Mouse (Mus musculus) kidney, postnatal 36 days (tissue): ENCODE measurements around the gene Il4i1.

Experiments used
- DNase-seq, 2 experiments: peaks; one replicate each; pipeline ENCODE4 v3.0.0; 2021 to 2022; ENCODE audit warnings: mixed read lengths in 2 of 2

The Il4i1 gene

GRCm38 (mm10) chr7:44849416-44850111, 33.4 kb downstream of the Il4i1 start:
- DNase-seq = peak; percentile 94

GRCm38 (mm10) chr7:44850146-44850545, 34.0 kb downstream of the Il4i1 start:
- peak; percentile 82 to 91 for DNase-seq

- DNase-seq = no peak
Measured at GRCm38 (mm10) chr7:44850789-44851624, 34.8 kb downstream of the Il4i1 start.

DNA sequence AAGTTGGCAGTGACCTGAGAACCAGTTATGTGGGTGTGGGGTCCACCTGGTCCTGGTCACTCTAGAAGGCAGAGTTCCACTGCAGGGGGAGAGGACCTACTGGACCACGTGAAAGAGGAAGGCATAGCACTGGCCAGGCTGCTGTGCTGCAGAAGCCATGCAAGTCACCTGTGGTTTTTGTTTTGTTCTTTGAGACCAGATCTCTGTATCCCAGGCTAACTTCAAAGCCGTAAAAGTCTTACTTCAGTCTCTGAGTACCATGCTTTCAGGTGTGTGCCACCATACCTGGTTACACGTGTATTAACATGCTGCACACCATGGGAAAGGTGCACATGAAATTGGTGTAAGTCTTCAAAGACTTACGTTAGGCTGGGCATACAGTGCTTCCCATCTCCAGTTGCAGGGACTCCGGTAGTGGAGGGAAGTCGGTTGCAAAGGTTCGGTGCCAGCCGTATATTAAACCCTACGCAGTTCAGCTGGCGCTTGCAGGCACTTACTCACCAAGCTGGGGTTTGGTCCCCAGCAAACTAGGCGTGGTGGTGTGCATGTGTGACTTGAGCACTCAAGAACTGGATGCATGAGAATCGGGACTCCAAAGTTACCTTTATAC, 35.5 kb downstream of the Il4i1 start:
- DNase-seq = no peak

DNA sequence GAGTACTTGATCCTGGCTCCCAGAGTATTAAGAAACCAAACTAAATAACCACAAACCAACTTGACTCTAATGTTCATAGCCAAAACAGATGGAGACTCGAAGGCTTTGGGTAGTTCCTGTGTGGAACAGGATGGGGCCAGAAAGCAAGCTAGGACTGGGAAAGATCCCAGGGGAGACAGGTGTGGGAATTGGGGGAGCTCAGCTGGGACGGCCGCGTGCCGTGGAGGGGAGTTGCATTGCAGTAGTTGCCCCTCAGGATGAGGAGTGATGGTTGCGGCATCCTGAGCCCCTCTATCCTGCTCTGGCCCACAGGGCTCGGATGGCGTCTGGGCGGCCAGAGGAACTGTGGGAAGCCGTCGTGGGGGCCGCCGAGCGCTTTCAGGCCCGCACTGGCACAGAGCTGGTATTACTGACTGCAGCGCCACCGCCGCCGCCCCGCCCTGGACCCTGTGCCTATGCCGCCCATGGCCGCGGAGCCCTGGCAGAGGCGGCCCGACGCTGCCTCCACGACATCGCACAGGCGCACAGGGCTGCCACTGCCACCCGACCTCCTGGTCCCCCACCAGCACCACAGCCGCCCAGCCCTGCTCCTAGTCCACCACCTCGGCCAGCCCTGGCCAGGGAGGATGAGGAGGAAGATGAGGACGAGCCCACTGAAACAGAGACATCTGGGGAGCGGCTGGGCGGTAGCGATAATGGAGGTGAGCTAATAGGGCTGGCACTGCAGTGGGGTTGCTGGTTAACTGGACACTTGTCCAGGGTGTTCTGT, 36.3 kb downstream of the Il4i1 start:
- no peak for DNase-seq

- DNase-seq = no peak
Measured at GRCm38 (mm10) chr7:44853065-44853464, 36.9 kb downstream of the Il4i1 start.

GRCm38 (mm10) chr7:44853596-44854355, 37.6 kb downstream of the Il4i1 start:
- no peak for DNase-seq

DNA sequence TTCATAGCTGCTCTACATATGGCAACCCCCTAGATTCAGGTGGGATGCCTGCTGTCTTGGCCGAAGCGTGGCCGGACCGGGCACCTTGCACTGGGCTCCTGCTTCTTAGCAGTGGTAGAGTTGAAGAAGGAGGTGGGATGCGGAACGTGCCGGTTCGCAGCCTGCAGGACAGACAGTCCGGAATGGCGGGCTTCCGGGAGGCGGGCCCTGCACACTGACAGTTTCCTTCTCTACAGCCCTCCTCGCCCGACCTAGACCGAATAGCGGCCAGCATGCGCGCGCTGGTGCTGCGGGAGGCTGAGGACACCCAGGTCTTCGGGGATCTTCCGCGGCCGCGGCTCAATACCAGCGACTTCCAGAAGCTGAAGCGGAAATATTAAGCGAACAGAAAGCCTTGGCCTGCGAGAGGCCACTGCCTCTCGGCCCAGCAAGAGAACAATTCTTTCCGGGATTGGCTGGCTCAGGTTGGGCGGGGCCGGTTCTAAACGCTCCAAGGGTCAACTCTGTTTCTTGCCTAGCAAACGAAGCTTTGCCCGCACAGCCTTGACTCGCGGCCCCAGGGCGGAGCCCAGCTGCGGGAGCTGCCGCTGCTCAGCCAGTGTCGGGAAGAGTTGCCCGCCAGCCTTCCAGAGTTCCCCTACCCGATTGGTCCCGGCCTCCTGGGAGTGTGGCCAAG, 38.3 kb downstream of the Il4i1 start:
- peak; percentile 95 to 96 for DNase-seq

- DNase-seq = no peak
Measured at GRCm38 (mm10) chr7:44855036-44855435, 38.8 kb downstream of the Il4i1 start.

DNA sequence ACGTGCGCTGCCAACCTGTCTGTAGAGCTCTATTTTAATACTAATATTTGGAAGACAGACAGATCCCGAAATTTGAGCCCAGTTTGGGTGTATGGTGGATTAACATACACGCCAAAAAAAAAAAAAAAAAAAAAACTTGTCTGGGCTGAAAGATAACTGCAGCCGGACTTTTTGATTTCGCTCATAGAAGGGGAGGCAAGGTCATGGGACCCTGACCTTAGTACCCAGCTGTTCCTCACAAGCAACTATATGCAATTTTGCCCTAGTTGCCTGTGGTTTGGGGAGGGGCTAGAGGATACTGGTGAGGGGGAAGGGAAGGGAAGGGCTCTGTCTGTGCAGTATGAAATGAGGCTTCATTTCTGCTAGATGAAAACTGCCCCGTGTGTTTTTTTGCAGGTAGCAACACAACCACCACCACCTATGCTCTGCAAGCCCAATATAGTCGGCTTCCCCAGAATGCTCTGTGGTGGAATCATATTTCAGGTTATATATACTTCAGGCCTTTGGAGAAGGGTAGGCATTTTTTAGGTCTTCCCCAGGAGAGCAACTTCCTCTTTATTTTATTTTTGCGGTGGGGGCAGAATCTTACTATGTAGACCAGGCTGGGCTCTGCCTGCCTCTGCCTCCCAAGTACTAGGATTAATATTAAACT, 40.2 kb downstream of the Il4i1 start:
- DNase-seq = no peak

GRCm38 (mm10) chr7:44857042-44857552, 40.9 kb downstream of the Il4i1 start, which contains the start of gene Pnkp:
Gene Pnkp (plus strand): TSS chr7:44857139.
- peak; percentile 86 to 90 for DNase-seq

DNA sequence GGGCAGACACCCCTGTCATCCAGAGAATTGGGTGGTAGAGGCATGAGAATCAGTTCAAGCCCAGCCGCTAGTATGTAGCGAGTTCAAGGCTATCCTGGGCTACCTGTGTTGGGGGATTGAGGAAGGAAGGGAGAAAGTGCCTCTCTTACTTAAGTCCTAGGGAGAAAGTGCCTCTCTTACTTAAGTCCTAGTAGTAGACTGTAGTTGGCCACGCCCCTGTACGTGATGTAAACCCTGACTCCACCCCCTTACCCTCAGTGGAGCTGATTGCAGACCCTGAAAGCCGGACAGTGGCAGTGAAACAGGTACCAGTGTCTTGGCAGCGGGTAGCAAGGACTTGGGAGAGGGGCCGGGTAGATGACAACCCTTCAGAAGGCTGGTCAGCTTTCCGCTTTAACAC, 41.7 kb downstream of the Il4i1 start:
- peak; percentile 42 to 55 for DNase-seq

DNA sequence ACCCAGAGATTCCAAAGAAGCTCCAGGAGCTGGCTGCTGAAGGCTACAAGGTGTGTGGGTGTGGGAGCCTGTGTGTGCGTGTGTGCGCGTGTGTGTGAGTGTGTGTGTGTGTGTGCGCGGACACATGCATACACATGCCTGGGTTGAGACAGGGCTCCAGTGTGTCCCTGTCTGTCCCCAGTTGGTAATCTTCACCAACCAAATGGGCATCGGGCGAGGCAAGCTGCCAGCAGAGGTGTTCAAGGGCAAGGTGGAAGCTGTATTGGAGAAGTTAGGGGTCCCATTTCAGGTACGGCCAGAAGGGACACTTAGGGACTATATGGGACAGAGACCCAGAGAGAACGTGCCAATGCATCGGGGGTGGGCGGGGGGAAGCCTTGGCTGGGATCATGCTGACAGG, 43.7 kb downstream of the Il4i1 start:
- no peak for DNase-seq

DNA sequence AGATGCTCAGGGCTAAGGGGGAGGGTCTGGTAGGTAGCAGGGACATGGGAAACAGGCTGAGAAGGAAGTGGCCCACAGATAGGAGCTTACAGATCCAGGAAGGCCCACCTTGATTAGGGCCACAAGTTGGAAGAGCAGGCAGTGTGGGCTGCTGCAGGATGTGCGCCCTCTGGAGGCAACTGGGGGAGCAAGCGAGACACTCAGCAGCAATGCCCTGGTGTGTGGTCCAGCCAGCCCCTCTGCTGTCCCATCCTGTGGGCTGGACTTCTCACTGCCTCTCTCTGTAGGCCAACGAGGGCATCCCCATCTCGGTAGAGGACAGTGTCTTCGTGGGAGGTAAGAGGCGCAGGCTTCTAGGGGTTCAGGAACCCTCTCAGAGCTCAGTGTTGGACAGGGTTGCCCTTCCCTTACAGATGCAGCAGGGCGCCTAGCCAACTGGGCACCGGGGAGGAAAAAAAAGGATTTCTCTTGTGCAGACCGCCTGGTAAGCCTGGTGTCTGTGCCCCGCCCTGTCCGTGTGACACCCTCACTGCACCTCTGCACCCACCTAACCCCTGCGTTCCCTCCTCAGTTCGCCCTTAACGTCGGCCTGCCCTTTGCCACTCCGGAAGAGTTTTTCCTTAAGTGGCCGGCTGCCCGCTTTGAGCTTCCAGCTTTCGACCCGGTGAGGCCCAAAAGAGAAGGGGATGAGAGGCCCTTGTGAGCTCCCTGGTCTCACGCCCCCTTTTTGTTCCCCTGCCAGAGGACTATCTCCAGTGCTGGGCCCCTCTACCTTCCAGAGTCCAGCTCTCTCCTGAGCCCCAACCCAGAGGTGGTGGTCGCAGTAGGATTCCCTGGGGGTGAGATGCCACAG, 44.6 kb downstream of the Il4i1 start:
- peak; percentile 54 to 87 for DNase-seq

GRCm38 (mm10) chr7:44861429-44861816, 45.2 kb downstream of the Il4i1 start:
- DNase-seq = no peak

DNA sequence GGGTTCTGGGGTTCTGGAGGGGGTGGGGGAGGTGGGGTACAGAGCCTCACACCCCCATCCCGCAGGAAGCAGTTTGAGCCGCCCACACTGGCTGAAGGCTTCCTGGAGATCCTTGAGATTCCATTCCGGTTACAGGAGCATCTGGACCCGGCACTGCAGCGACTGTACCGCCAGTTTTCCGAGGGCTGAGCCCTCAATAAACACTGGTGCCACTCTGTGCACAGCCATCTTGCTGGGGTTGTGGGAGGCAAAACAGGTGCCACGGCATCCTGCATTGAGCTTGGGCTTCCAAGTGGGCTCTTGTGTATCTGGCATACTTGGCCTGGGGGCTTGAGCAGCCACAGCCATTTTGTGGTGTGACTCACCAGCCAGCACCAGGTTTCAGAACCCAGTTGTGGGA, 46.2 kb downstream of the Il4i1 start:
- no peak for DNase-seq

GRCm38 (mm10) chr7:44863210-44863609, 47.0 kb downstream of the Il4i1 start:
- DNase-seq = no peak

- DNase-seq = no peak
Measured at GRCm38 (mm10) chr7:44863982-44864494, 47.9 kb downstream of the Il4i1 start.
